Mouse (Mus musculus) hindbrain, embryonic 14.5 days (tissue): ENCODE results near the gene Agk. TPM values are rescaled to one million over a fixed set of nuclear protein-coding genes. Genes with fewer than 3 reads are reported as not detected.

Experiments used
- ATAC-seq: fragments of 200-750 bp; cut with Nextera tagmentation; 2 replicates; pipeline ENCODE4 v1.8.0; 2017; ENCODE audit warnings: moderate number of reproducible peaks, mild to moderate bottlenecking, moderate TSS enrichment, moderate library complexity; ENCODE audit not compliant: low FRiP score
- DNase-seq: peaks from one replicate; pipeline ENCODE4 v3.0.0-alpha.2; 2015; ENCODE audit warnings: low spot score
- H3K27ac ChIP-seq: fragments of 300-500 bp; sonication (generic); 2 replicates; pipeline ENCODE4 v1.5.1; 2014; ENCODE audit warnings: mild to moderate bottlenecking, moderate library complexity
- H3K27me3 ChIP-seq: fragments of 300-500 bp; sonication (generic); 2 replicates; pipeline ENCODE4 v1.6.1; 2014; ENCODE audit warnings: mild to moderate bottlenecking, low read length, mixed read lengths; ENCODE audit not compliant: control insufficient read depth, insufficient read depth
- H3K36me3 ChIP-seq: fragments of 300-500 bp; sonication (generic); replicated peaks from 2 replicates; pipeline ENCODE4 v1.6.1; 2014; ENCODE audit not compliant: control insufficient read depth, insufficient read depth
- H3K4me1 ChIP-seq: fragments of 300-500 bp; sonication (generic); replicated peaks from 2 replicates; pipeline ENCODE4 v1.6.1; 2014; ENCODE audit warnings: antibody characterized with exemption, low read length, mixed read lengths; ENCODE audit not compliant: control insufficient read depth, insufficient read depth
- H3K4me2 ChIP-seq: fragments of 300-500 bp; sonication (generic); replicated peaks from 2 replicates; pipeline ENCODE4 v1.6.1; 2014; ENCODE audit warnings: mild to moderate bottlenecking, moderate library complexity
- H3K4me3 ChIP-seq: fragments of 300-500 bp; sonication (generic); replicated peaks from 2 replicates; pipeline ENCODE4 v1.5.1; 2014; ENCODE audit warnings: mild to moderate bottlenecking, low read length
- H3K9ac ChIP-seq: fragments of 300-500 bp; sonication (generic); 2 replicates; pipeline ENCODE4 v1.6.1; 2014
- H3K9me3 ChIP-seq: fragments of 300-500 bp; sonication (generic); 2 replicates; pipeline ENCODE4 v1.6.1; 2016; ENCODE audit warnings: low read length; ENCODE audit not compliant: control insufficient read depth
- WGBS: fragments of 180-500 bp; shearing (Covaris S2); extraction: QIAGEN DNeasy Blood & Tissue Kit; methylation state at CpG from one replicate; pipeline ENCODE4 v1.1.7; 2014; 5-methylcytosine and 5-hydroxymethylcytosine counted together
- polyA plus RNA-seq: library from polyadenylated mRNA; unstranded; fragments of >200 nt; fragmentation: Nextera tagmentation; extraction: Ambion mirVana; gene quantifications from 2 replicates; pipeline ENCODE4 v1.2.1, GENCODE M21; 2014

Agk gene
- polyA plus RNA-seq, 1 experiment from 2014 or later, result 54.9 TPM

- Histone ChIP-seq H3K4me3 (no peak overlapping the region), H3K27me3 (no peaks in the 10 kb centered on the region), H3K9ac (no peak overlapping the region), H3K36me3 (peaks cover 11% of the 10 kb centered on the region; the same call in 1 of the 2 replicates), H3K27ac (0 out of 2 replicates have a peak overlapping the region, but pooled peaks have one; percentile 9), H3K4me2 (no peak overlapping the region), H3K9me3 (no peaks in the 10 kb centered on the region), H3K4me1 (0 out of 2 replicates have a peak, but pooled peaks cover 4% of the 10 kb centered on the region)
- DNase-seq (no peak), ATAC-seq (no peak)
- 85% methylated on average over 1 of the region's 1 CpGs for WGBS
These were observed 22.8 kb downstream of the Agk start for GRCm38 (mm10) chr6:40347772-40348111.

GRCm38 (mm10) chr6:40350041-40350440 lies 25.1 kb downstream of the Agk start:
- Histone ChIP-seq H3K9me3 (no peaks in the 10 kb centered on the region), H3K9ac (no peak overlapping the region), H3K27me3 (no peaks in the 10 kb centered on the region), H3K4me1 (0 out of 2 replicates have a peak, but pooled peaks cover 4% of the 10 kb centered on the region), H3K4me2 (no peak overlapping the region), H3K36me3 (peaks cover 27% of the 10 kb centered on the region), H3K4me3 (no peak overlapping the region), H3K27ac (no peak overlapping the region)
- no peak for ATAC-seq
- no peak for DNase-seq

- ATAC-seq, result no peak
- H3K4me2 ChIP-seq, result no peak overlapping the region
- H3K27me3 ChIP-seq, result no peaks in the 10 kb centered on the region
- no peak for DNase-seq
- H3K36me3 ChIP-seq, result peaks cover 30% of the 10 kb centered on the region
- no peaks in the 10 kb centered on the region for H3K9me3 ChIP-seq
- no peak overlapping the region for H3K9ac ChIP-seq
- no peak overlapping the region for H3K4me3 ChIP-seq
- H3K4me1 ChIP-seq, result 0 out of 2 replicates have a peak, but pooled peaks cover 4% of the 10 kb centered on the region
- no peak overlapping the region for H3K27ac ChIP-seq
These were observed 25.9 kb downstream of the Agk start for GRCm38 (mm10) chr6:40350856-40351255.

- Histone ChIP-seq H3K4me3 (no peak overlapping the region), H3K9ac (no peak overlapping the region), H3K9me3 (no peaks in the 10 kb centered on the region), H3K4me2 (no peak overlapping the region), H3K27me3 (no peaks in the 10 kb centered on the region), H3K36me3 (peaks cover 30% of the 10 kb centered on the region), H3K4me1 (no peaks in the 10 kb centered on the region), H3K27ac (no peak overlapping the region)
- 93% methylated on average over 7 of the region's 7 CpGs for WGBS
- DNase-seq (no peak), ATAC-seq (no peak)
These were observed 28.4 kb downstream of the Agk start for GRCm38 (mm10) chr6:40353360-40353759.

GRCm38 (mm10) chr6:40371031-40371430 lies 46.1 kb downstream of the Agk start:
- DNase-seq, result no peak
- Histone ChIP-seq H3K27ac (no peak overlapping the region), H3K4me2 (no peak overlapping the region), H3K9me3 (no peaks in the 10 kb centered on the region), H3K4me1 (no peaks in the 10 kb centered on the region), H3K27me3 (no peaks in the 10 kb centered on the region), H3K36me3 (peaks cover 4% of the 10 kb centered on the region), H3K4me3 (no peak overlapping the region), H3K9ac (no peak overlapping the region)
- WGBS, result 98% methylated on average over 6 of the region's 6 CpGs
- no peak for ATAC-seq

GRCm38 (mm10) chr6:40380181-40380580 lies 55.2 kb downstream of the Agk start:
- no peaks in the 10 kb centered on the region for H3K9me3 ChIP-seq
- no peaks in the 10 kb centered on the region for H3K4me1 ChIP-seq
- no peaks in the 10 kb centered on the region for H3K27me3 ChIP-seq
- H3K27ac ChIP-seq, result no peak overlapping the region
- peaks cover 19% of the 10 kb centered on the region for H3K36me3 ChIP-seq
- H3K4me3 ChIP-seq, result no peak overlapping the region
- ATAC-seq (no peak), DNase-seq (no peak)
- no peak overlapping the region for H3K9ac ChIP-seq
- H3K4me2 ChIP-seq, result no peak overlapping the region
- WGBS, result 91% methylated on average over 3 of the region's 3 CpGs

GRCm38 (mm10) chr6:40381908-40382307 lies 56.9 kb downstream of the Agk start:
- no peak overlapping the region for H3K27ac ChIP-seq
- no peaks in the 10 kb centered on the region for H3K4me1 ChIP-seq
- H3K9ac ChIP-seq, result no peak overlapping the region
- H3K36me3 ChIP-seq, result peaks cover 24% of the 10 kb centered on the region
- no peaks in the 10 kb centered on the region for H3K9me3 ChIP-seq
- ATAC-seq (no peak), DNase-seq (no peak)
- no peak overlapping the region for H3K4me2 ChIP-seq
- WGBS, result 89% methylated on average over 4 of the region's 4 CpGs
- no peak overlapping the region for H3K4me3 ChIP-seq
- H3K27me3 ChIP-seq, result no peaks in the 10 kb centered on the region

- DNase-seq (no peak), ATAC-seq (no peak)
- H3K27me3 ChIP-seq, result no peaks in the 10 kb centered on the region
- peaks cover 25% of the 10 kb centered on the region for H3K36me3 ChIP-seq
- no peak overlapping the region for H3K27ac ChIP-seq
- no peaks in the 10 kb centered on the region for H3K4me1 ChIP-seq
- H3K4me2 ChIP-seq, result no peak overlapping the region
- WGBS, result 61% methylated on average over 3 of the region's 3 CpGs
- H3K9ac ChIP-seq, result no peak overlapping the region
- H3K4me3 ChIP-seq, result no peak overlapping the region
- no peaks in the 10 kb centered on the region for H3K9me3 ChIP-seq
These were observed 60.7 kb downstream of the Agk start for GRCm38 (mm10) chr6:40385682-40386081.

GRCm38 (mm10) chr6:40388660-40389059 lies 63.7 kb downstream of the Agk start:
- Histone ChIP-seq H3K4me1 (no peaks in the 10 kb centered on the region; the same call in 1 of the 2 replicates), H3K9ac (no peak overlapping the region), H3K27me3 (no peaks in the 10 kb centered on the region), H3K27ac (no peak overlapping the region; the same call in 1 of the 2 replicates), H3K4me3 (no peak overlapping the region), H3K4me2 (no peak overlapping the region), H3K36me3 (peaks cover 17% of the 10 kb centered on the region), H3K9me3 (no peaks in the 10 kb centered on the region)
- DNase-seq (no peak), ATAC-seq (no peak)
- 58% methylated on average over 4 of the region's 4 CpGs for WGBS

- no peaks in the 10 kb centered on the region for H3K9me3 ChIP-seq
These were observed 66.0 kb downstream of the Agk start for GRCm38 (mm10) chr6:40390975-40391374.

More at GRCm38 (mm10) chr6:40390975-40391374, 66.0 kb downstream of the Agk start:
- Histone ChIP-seq H3K4me1 (no peaks in the 10 kb centered on the region; the same call in 1 of the 2 replicates), H3K36me3 (peaks cover 25% of the 10 kb centered on the region), H3K27ac (no peak overlapping the region), H3K9ac (no peak overlapping the region), H3K27me3 (no peaks in the 10 kb centered on the region), H3K4me3 (no peak overlapping the region), H3K4me2 (no peak overlapping the region)
- 93% methylated on average over 1 of the region's 1 CpGs for WGBS
- ATAC-seq (no peak), DNase-seq (no peak)
